Mouse (Mus musculus) ES-Bruce4 (cell line): ENCODE data around the gene Cyb5r1.

Experiments used
- CTCF ChIP-seq: IDR thresholded peaks from one replicate; pipeline ENCODE4 v1.8.1; 2011; ENCODE audit warnings: low read depth, low read length
- EP300 ChIP-seq: IDR thresholded peaks from 2 replicates; pipeline ENCODE4 v1.6.1; 2011; ENCODE audit warnings: low read depth, low read length; ENCODE audit not compliant: insufficient read depth
- POLR2A ChIP-seq: IDR thresholded peaks from one replicate; pipeline ENCODE4 v1.8.1; 2011; ENCODE audit warnings: low read length; ENCODE audit not compliant: insufficient read depth

- TF ChIP-seq POLR2A: no peak
- no peak for TF ChIP-seq CTCF
- TF ChIP-seq EP300: no peak
Measured at GRCm38 (mm10) chr1:134454904-134455824, 49.8 kb downstream of the Cyb5r1 start, which contains the start of gene Klhl12.
